Mouse (Mus musculus) forebrain, postnatal 0 days (tissue): ENCODE data around the gene Kdm2b. TPM values are rescaled to one million over a fixed set of nuclear protein-coding genes. Genes with fewer than 3 reads are reported as not detected.

Experiments used
- ATAC-seq: fragments of 200-750 bp; cut with Nextera tagmentation; 2 replicates; pipeline ENCODE4 v1.8.0; 2017; ENCODE audit warnings: mild to moderate bottlenecking, moderate library complexity
- DNase-seq: peaks from one replicate; pipeline ENCODE4 v3.0.0-alpha.2; 2015
- H3K27ac ChIP-seq: fragments of 300-500 bp; sonication (generic); 2 replicates; pipeline ENCODE4 v1.5.1; 2014; ENCODE audit warnings: low read depth, mild to moderate bottlenecking, antibody characterized with exemption, low read length, moderate library complexity, mixed read lengths
- H3K27me3 ChIP-seq: fragments of 300-500 bp; sonication (generic); 2 replicates; pipeline ENCODE4 v1.6.1; 2014; ENCODE audit warnings: mild to moderate bottlenecking, low read length, mixed read lengths; ENCODE audit not compliant: insufficient read depth
- H3K36me3 ChIP-seq: fragments of 300-500 bp; sonication (generic); 2 replicates; pipeline ENCODE4 v1.6.1; 2014; ENCODE audit warnings: mild to moderate bottlenecking, moderate library complexity; ENCODE audit not compliant: insufficient read depth
- H3K4me1 ChIP-seq: fragments of 300-500 bp; sonication (generic); 2 replicates; pipeline ENCODE4 v1.6.1; 2014; ENCODE audit warnings: antibody characterized with exemption; ENCODE audit not compliant: insufficient read depth
- H3K4me2 ChIP-seq: fragments of 300-500 bp; sonication (generic); 2 replicates; pipeline ENCODE4 v1.6.1; 2014; ENCODE audit warnings: low read depth, mild to moderate bottlenecking, moderate library complexity
- H3K4me3 ChIP-seq: fragments of 300-500 bp; sonication (generic); 2 replicates; pipeline ENCODE4 v1.5.1; 2014; ENCODE audit warnings: low read depth, low read length, mixed read lengths
- H3K9ac ChIP-seq: fragments of 300-500 bp; sonication (generic); 2 replicates; pipeline ENCODE4 v1.6.1; 2014; ENCODE audit warnings: mild to moderate bottlenecking
- H3K9me3 ChIP-seq: fragments of 300-500 bp; sonication (generic); 2 replicates; pipeline ENCODE4 v1.6.1; 2016; ENCODE audit warnings: low read length
- CTCF ChIP-seq: sonication (generic); IDR thresholded peaks from 2 replicates; pipeline ENCODE4 v1.5.1; 2016; ENCODE audit warnings: antibody characterized with exemption, control low read depth, low read depth
- WGBS: fragments of 180-500 bp; shearing (Covaris S2); extraction: QIAGEN DNeasy Blood & Tissue Kit; methylation state at CpG from one replicate; pipeline ENCODE4 v1.1.7; 2014; 5-methylcytosine and 5-hydroxymethylcytosine counted together
- polyA plus RNA-seq: library from polyadenylated mRNA; unstranded; fragments of >200 nt; fragmentation: Nextera tagmentation; extraction: Ambion mirVana; gene quantifications from 2 replicates; pipeline ENCODE4 v1.2.1, GENCODE M21; 2015
- total RNA-seq: library from RNA; depleted of rRNA; stranded (reverse); fragments of >200 nt; gene quantifications from 2 replicates; pipeline ENCODE4 v1.2.3, GENCODE M21; 2014

Gene Kdm2b
- total and polyA plus RNA-seq, 2 experiments from 2014 or later, result 91.7 to 127 TPM

DNA sequence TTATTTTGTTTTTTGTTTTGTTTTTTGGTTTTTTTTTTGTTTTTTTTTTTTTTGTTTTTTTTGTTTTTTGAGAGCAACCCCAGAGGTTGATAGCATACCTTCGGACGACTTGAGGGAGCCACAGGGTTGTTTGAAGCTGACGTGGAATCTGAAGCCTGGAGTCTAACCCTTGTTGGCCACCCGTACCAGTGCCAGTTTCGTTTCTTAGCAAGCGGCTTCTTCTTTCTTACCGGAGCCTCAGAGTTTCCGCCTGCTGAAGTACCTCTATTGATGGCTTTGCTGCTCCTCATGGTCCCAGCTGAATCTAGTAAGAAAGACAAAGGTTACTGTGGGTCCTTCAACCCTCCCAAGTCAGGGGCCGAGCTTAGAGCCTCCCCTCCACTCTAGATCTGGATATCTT, 22.1 kb upstream of the Kdm2b start:
- Histone ChIP-seq H3K4me1 (peaks cover 9% of the 10 kb centered on the region; the same call in 1 of the 2 replicates), H3K27ac (no peak overlapping the region), H3K27me3 (no peaks in the 10 kb centered on the region), H3K4me3 (no peak overlapping the region), H3K4me2 (no peak overlapping the region), H3K9ac (no peak overlapping the region), H3K36me3 (no peaks in the 10 kb centered on the region), H3K9me3 (no peaks in the 10 kb centered on the region)
- no peak for TF ChIP-seq CTCF
- 90% methylated on average over 9 of the region's 9 CpGs for whole genome bisulfite sequencing
- ATAC-seq (no peak), DNase-seq (no peak)

GRCm38 (mm10) chr5:123010806-123011205, 21.2 kb upstream of the Kdm2b start:
- WGBS, result 90% methylated on average over 6 of the region's 6 CpGs
- no peaks in the 10 kb centered on the region for H3K27me3 ChIP-seq
- H3K36me3 ChIP-seq, result no peaks in the 10 kb centered on the region
- peak; percentile 50 for TF ChIP-seq CTCF
- H3K9me3 ChIP-seq, result no peaks in the 10 kb centered on the region
- H3K4me2 ChIP-seq, result no peak overlapping the region
- no peak for DNase-seq
- H3K4me3 ChIP-seq, result no peak overlapping the region
- no peak overlapping the region for H3K27ac ChIP-seq
- ATAC-seq, result no peak
- H3K4me1 ChIP-seq, result peaks cover 11% of the 10 kb centered on the region; the same call in 1 of the 2 replicates
- H3K9ac ChIP-seq, result no peak overlapping the region

GRCm38 (mm10) chr5:123009873-123010272, 20.2 kb upstream of the Kdm2b start:
- DNase-seq, result peak; percentile 43
- peaks cover 10% of the 10 kb centered on the region; the same call in 1 of the 2 replicates for H3K4me1 ChIP-seq
- WGBS, result 39% methylated on average over 11 of the region's 11 CpGs
- no peaks in the 10 kb centered on the region for H3K27me3 ChIP-seq
- H3K9me3 ChIP-seq, result no peaks in the 10 kb centered on the region
- H3K27ac ChIP-seq, result no peak overlapping the region
- H3K4me3 ChIP-seq, result no peak overlapping the region
- no peak overlapping the region for H3K9ac ChIP-seq
- no peak for TF ChIP-seq CTCF
- no peaks in the 10 kb centered on the region for H3K36me3 ChIP-seq
- H3K4me2 ChIP-seq, result no peak overlapping the region
- no peak for ATAC-seq

DNA sequence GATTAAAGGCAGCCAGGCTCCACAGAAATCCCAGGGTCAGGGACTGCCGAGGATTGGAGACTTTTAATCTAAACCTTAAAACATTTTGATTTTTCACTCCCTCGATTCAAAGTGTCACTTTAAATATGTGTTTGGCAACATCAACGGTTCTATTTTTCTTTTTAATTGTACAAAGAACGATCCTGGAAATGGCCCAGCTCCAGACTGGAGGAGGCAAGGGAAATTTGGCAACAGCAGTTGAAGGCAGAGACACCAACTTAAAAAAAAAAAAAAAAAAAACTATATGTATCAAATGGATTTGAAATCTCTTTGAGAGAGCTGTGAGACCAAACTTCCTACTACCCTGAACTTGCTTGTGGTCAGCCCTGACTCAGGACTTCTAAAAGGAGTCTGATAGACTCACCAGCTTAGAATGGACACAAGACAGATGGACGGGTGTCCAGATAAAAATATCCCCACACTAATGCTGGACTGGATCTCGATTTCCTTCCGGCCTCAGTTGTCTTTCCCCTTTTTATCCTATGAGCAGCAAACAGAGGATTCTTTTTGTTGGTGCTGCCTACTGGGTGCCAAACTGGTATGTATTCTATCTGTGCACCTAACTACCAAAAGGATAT, 19.4 kb upstream of the Kdm2b start:
- no peak overlapping the region for H3K4me3 ChIP-seq
- no peak overlapping the region for H3K4me2 ChIP-seq
- no peaks in the 10 kb centered on the region for H3K36me3 ChIP-seq
- WGBS, result 51% methylated on average over 7 of the region's 7 CpGs
- ATAC-seq, result no peak
- H3K4me1 ChIP-seq, result 0 out of 2 replicates have a peak, but pooled peaks cover 5% of the 10 kb centered on the region
- no peaks in the 10 kb centered on the region for H3K9me3 ChIP-seq
- H3K27ac ChIP-seq, result peak overlapping the region; percentile 30; the same call in 1 of the 2 replicates
- no peak for TF ChIP-seq CTCF
- DNase-seq, result peak; percentile 60
- H3K27me3 ChIP-seq, result no peaks in the 10 kb centered on the region
- no peak overlapping the region for H3K9ac ChIP-seq

- 0 out of 2 replicates have a peak, but pooled peaks cover 5% of the 10 kb centered on the region for H3K4me1 ChIP-seq
- DNase-seq (peak; percentile 66), ATAC-seq (peak; percentile 68)
- peak overlapping the region; percentile 32 for H3K4me2 ChIP-seq
- no peaks in the 10 kb centered on the region for H3K36me3 ChIP-seq
- peak overlapping the region; percentile 36 for H3K9ac ChIP-seq
- 47% methylated on average over 19 of the region's 19 CpGs for WGBS
- TF ChIP-seq CTCF, result no peak
- 0 out of 2 replicates have a peak overlapping the region, but pooled peaks have one; percentile 11 for H3K4me3 ChIP-seq
- no peaks in the 10 kb centered on the region for H3K27me3 ChIP-seq
- no peaks in the 10 kb centered on the region for H3K9me3 ChIP-seq
- H3K27ac ChIP-seq, result peak overlapping the region; percentile 66
Measured at GRCm38 (mm10) chr5:123005716-123006592, 16.3 kb upstream of the Kdm2b start.

- WGBS, result 91% methylated on average over 1 of the region's 1 CpGs
- no peak overlapping the region for H3K9ac ChIP-seq
- H3K27me3 ChIP-seq, result no peaks in the 10 kb centered on the region
- H3K4me1 ChIP-seq, result 0 out of 2 replicates have a peak, but pooled peaks cover under 1% of the 10 kb centered on the region
- H3K4me3 ChIP-seq, result no peak overlapping the region
- ATAC-seq (no peak), DNase-seq (no peak)
- no peak overlapping the region for H3K27ac ChIP-seq
- H3K9me3 ChIP-seq, result no peaks in the 10 kb centered on the region
- H3K4me2 ChIP-seq, result no peak overlapping the region
- no peaks in the 10 kb centered on the region for H3K36me3 ChIP-seq
- TF ChIP-seq CTCF, result no peak
Measured at GRCm38 (mm10) chr5:123000901-123001300, 11.3 kb upstream of the Kdm2b start.
